Mouse (Mus musculus) MEL (cell line): ENCODE measurements around the gene Nfrkb.

Experiments
- CTCF ChIP-seq, 3 experiments: IDR thresholded peaks in 2 of 3; conservative IDR thresholded peaks in 1 of 3; 2 replicates each; pipeline ENCODE4 v1.5.1; 2011 to 2012; ENCODE audit warnings: low read length in 3 of 3, low read depth in 2 of 3, mild to moderate bottlenecking in 2 of 3, improper control_type of control experiment in 1 of 3, inconsistent platforms in 1 of 3, mixed read lengths in 1 of 3, moderate library complexity in 1 of 3; ENCODE audit not compliant: control insufficient read depth in 1 of 3, insufficient read depth in 1 of 3, poor library complexity in 1 of 3, severe bottlenecking in 1 of 3
- EP300 ChIP-seq, 2 experiments: IDR thresholded peaks; 2 replicates each; pipeline ENCODE4 v1.6.1; 2011; ENCODE audit warnings: improper control_type of control experiment in 2 of 2, low read length in 2 of 2, low read depth in 1 of 2, mild to moderate bottlenecking in 1 of 2
- ETS1 ChIP-seq: IDR thresholded peaks from 2 replicates; pipeline ENCODE4 v1.6.1; 2012; ENCODE audit warnings: low read depth, mild to moderate bottlenecking, inconsistent platforms, low read length, improper control_type of control experiment, moderate library complexity
- HCFC1 ChIP-seq: IDR thresholded peaks from 2 replicates; pipeline ENCODE4 v1.6.1; 2012; ENCODE audit warnings: low read depth, mild to moderate bottlenecking, inconsistent platforms, low read length, improper control_type of control experiment, moderate library complexity
- MAX ChIP-seq: IDR thresholded peaks from 2 replicates; pipeline ENCODE4 v1.6.1; 2011; ENCODE audit warnings: low read length, improper control_type of control experiment
- MYC ChIP-seq: IDR thresholded peaks from 2 replicates; pipeline ENCODE4 v1.6.1; 2011; ENCODE audit warnings: low read depth, mild to moderate bottlenecking, low read length, improper control_type of control experiment, moderate library complexity
- POLR2A ChIP-seq, 2 experiments: IDR thresholded peaks; 2 replicates each; pipeline ENCODE4 v1.6.1; 2011 to 2012; ENCODE audit warnings: low read length in 2 of 2, mild to moderate bottlenecking in 2 of 2, control low read depth in 1 of 2, improper control_type of control experiment in 1 of 2, low read depth in 1 of 2, moderate library complexity in 1 of 2; ENCODE audit not compliant: control insufficient read depth in 1 of 2, insufficient read depth in 1 of 2, poor library complexity in 1 of 2
- POLR2AphosphoS2 ChIP-seq: IDR thresholded peaks from 2 replicates; pipeline ENCODE4 v1.6.1; 2011; ENCODE audit warnings: low read length, improper control_type of control experiment
- USF1 ChIP-seq: IDR thresholded peaks from 2 replicates; pipeline ENCODE4 v1.6.1; 2014; ENCODE audit warnings: low read depth, mild to moderate bottlenecking, inconsistent platforms, low read length, improper control_type of control experiment, moderate library complexity
- USF2 ChIP-seq, 2 experiments: IDR thresholded peaks; 2 replicates each; pipeline ENCODE4 v1.6.1; 2011 to 2012; ENCODE audit warnings: improper control_type of control experiment in 2 of 2, low read length in 2 of 2, borderline replicate concordance in 1 of 2, inconsistent platforms in 1 of 2, low read depth in 1 of 2, mild to moderate bottlenecking in 1 of 2; ENCODE audit not compliant: insufficient read depth in 1 of 2
- ZMIZ1 ChIP-seq: IDR thresholded peaks from 2 replicates; pipeline ENCODE4 v1.6.1; 2012; ENCODE audit warnings: low read depth, mild to moderate bottlenecking, inconsistent platforms, low read length, improper control_type of control experiment, moderate library complexity

- TF ChIP-seq CTCF (IDR thresholded peaks at IDR 0.05 in 2 of 3, conservative IDR thresholded peaks at IDR 0.05 in 1 of 3; ENCODE audit: control insufficient read depth in 1 of 3, insufficient read depth in 1 of 3, low read depth in 2 of 3, low read length in 3 of 3, poor library complexity in 1 of 3, severe bottlenecking in 1 of 3) (no peak), ETS1 (no peak), POLR2A (IDR thresholded peaks at IDR 0.05; ENCODE audit: control insufficient read depth in 1 of 2, insufficient read depth in 1 of 2, low read depth in 1 of 2, low read length in 2 of 2, poor library complexity in 1 of 2) (no peak), EP300 (IDR thresholded peaks at IDR 0.05; ENCODE audit: low read depth in 1 of 2, low read length in 2 of 2) (no peak), MYC (no peak), HCFC1 (no peak), POLR2AphosphoS2 (no peak), USF2 (IDR thresholded peaks at IDR 0.05; ENCODE audit: borderline replicate concordance in 1 of 2, insufficient read depth in 1 of 2, low read depth in 1 of 2, low read length in 2 of 2) (no peak), USF1 (no peak), MAX (no peak), ZMIZ1 (no peak)
Observed at GRCm38 (mm10) chr9:31437861-31438260, 51.9 kb downstream of the Nfrkb start.
